Mouse (Mus musculus) adrenal gland, postnatal 25 days (tissue): ENCODE data around the gene Daxx. TPM values are rescaled to one million over a fixed set of nuclear protein-coding genes. Genes with fewer than 3 reads are reported as not detected.
"Not testable (repeated sequence)": the region's sequence is repeated elsewhere in the genome, so short reads cannot be mapped to it uniquely, and the experiment has no call there.

Source experiments
- DNase-seq: peaks from one replicate; pipeline ENCODE4 v3.0.0; 2021; ENCODE audit warnings: mixed read lengths
- long read RNA-seq: library from polyadenylated mRNA; stranded (forward); transcript quantifications from one replicate; pipeline ENCODE4 v2.0.0, GENCODE M21; 2021
- total RNA-seq: library from RNA; stranded (reverse); gene quantifications from 2 replicates; pipeline ENCODE4 v1.2.3, GENCODE M21; 2021

The Daxx gene
- total RNA-seq: 35.2 and 36.4 TPM in 2 replicates
- long read RNA-seq, transcript Daxx-201 (8 exons, 2,581 nt): major isoform, 60 of 80 reads
- long read RNA-seq, partial matches to known transcripts: 6 of 80 reads
- long read RNA-seq, other reads (novel, unspliced or antisense): 14 of 80 reads

DNA sequence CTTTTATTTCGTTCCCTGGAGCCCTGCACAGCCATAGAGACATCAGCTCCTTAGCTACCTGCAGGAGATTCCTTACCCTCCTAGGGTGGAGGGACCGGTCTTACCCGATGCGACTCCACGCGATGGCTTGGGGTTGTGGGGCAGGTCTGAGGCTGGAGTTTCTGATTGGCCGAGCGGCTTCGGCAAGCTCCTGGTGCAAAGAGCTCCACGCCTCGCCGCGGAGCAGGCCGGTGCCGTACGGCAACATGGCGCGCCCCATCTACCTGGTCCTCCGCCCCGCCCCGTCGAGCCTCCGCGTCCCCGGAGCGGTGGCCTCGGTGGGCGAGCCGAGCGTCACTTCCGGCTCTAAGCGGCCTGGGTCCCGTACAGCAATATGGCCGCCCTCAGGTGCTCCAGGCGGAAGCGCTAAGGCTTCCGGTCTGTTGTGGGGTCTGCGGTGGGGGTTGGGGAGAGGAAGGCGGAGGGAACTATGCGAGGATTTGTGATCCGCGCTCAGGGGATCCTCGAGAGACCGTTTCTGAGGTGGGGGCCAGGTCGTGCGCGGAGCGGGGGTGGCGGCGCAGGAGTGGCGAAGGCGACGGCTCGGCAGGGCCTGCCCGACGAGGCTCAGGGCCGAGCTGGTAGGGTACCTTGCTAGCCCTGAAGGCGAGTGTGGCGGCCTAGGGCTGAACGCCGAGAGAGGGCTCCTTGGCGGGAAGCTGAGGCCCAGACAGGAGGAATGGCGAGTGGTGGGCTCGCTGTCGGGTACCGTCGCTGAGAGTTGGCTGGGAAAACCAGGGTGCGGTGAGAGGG lies at the start of gene Daxx:
Gene Daxx (plus strand): TSS at position 338 of the 792 bp plus-strand sequence.
- DNase-seq: peak; percentile 100

DNA sequence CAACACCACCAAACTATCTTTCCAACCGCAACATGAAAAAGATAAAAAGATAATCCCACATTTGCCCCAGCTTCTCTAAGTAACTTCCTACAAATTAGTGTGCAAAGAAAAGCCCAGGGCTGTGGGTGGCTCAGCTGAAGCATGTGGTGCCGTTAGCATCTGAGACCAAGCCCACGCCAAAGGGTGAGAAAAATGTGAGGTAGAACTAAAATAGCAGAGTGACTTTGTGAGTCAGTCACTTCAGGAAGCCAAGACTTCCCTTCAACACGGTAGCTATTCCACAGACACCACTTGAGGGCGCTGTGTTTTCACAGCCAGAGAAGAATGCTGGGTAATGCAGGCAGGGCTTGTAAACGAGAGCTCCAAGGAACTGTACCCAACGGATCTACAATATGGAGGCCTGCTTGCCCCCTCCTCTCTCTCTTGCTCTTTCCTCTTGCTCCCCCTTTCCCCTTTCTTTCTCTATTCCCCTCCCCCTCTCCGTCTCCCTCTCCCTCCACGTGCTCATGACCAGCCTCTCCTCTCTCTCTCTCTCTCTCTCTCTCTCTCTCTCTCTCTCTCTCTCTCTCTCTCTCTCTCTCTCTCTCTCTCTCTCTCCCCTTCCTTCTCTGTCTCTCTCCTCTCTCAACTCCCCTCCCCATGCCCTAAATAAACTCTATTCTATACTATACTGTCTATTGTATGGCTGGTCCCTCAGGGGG lies 43.7 kb upstream of the Daxx start:
- peak; percentile 45 for DNase-seq

DNA sequence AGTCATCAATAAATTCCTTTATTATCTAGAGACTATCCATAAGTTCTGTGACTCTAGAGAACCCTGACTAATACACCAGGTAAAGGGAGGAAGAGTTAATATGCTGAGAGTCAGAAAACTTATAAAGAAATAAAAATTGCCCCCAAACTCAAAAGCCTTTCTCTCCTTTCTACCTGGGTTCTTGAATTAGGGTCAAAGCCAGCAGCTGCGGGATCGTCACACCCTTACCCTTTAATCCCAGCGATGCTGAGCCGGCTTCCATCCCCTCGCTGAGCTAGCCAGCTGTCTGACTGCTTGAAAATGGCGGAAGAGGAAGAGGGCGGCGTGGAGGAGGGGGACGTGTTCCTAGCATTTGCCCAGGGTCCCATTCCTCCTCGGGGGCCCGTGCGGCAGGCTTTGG lies 35.7 kb upstream of the Daxx start, which contains the start of gene Gm7029:
Gene Gm7029 (plus strand): TSS at position 301 of the 400 bp plus-strand sequence.
- not testable (repeated sequence) for DNase-seq

DNA sequence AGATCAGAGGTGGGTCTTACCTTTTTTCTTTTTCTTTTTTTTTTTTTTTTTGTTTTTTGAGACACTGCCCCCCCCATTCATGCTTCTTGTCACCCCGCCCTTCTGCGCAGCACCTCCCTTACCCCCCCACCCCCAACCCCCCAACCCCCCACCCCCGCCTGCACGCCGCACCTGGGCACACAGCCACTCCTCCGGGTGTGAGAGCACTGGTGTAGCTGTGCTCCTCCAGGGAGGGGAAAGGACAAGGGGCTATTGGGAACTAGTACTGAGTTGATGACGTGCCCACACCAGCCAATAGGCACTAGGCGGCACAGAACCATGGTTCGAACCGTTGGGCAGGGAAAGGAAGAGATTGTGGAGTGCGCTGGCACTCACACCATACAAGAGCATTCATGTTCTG lies 34.8 kb upstream of the Daxx start:
- DNase-seq: peak; percentile 8

DNA sequence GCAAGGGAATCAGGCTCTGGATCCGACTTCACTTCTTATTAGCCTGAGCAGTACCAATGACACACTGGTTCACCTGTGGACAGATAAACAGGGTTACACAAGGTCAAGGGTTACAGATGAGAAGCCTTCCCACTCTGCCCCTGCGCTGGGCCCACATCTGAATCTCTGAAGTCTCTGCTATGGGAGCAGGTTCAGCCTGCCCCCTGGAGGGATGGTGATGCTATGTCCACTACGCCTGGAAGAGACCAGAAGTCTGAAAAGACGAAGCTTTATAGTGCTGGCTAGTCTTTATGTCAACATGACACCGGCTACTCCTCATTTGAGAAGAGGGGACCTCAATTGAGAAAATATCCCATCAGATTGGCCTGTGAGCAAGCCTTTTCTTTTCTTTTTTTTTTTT lies 33.4 kb upstream of the Daxx start:
- peak; percentile 14 for DNase-seq

DNA sequence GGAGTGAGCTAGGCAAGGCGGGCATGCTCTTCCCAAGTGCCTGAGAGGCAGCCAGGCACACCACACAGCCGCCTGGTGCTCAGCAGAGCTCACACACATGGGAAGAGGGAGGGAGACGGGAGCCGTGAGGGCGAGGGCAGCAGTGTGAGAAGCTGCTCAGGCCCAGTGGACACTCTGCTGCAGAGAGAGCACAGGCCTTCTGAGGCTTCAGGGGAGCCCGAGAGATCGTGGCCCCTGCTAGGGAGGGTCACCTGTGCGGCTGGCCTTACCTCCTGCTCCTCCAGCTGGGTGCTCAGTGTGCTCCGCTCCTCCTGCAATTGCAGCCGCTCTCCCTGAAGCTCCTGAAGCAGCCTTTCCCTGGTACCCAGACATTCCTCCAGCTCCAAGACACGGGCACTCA lies 24.9 kb upstream of the Daxx start:
- not testable (repeated sequence) for DNase-seq

DNA sequence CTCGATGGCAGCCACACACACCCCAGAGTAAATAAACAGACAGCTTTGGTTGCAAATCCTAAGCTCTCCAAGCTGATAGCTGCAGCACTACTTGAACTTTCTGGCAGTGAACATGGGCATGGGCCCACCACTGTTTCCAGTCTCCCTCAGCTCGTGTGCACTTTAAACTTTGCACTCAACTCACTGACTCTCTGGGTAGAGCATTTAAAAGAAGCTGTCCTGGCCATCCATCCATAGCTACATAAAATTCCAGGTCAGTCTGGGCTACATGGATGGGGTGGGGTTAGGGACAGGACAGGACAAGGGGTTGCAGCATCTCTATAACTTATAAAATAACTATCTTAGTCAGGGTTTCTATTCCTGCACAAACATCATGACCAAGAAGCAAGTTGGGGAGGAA lies 21.4 kb upstream of the Daxx start:
- not testable (repeated sequence) for DNase-seq

DNA sequence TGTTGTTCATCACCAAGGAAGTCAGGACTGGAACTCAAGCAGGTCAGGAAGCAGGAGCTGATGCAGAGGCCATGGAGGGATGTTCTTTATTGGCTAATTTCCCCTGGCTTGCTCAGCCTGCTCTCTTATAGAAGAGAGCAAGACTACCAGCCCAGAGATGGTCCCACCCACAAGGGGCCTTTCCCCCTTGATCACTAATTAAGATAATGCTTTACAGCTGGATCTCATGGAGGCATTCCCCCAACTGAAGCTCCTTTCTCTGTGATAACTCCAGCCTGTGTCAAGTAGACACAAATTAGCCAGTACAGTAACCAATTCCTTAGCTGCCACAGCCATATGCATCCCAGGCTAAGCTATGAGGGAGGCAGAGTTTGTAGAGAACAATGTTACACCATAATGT lies 21.0 kb upstream of the Daxx start:
- DNase-seq: not testable (repeated sequence)

DNA sequence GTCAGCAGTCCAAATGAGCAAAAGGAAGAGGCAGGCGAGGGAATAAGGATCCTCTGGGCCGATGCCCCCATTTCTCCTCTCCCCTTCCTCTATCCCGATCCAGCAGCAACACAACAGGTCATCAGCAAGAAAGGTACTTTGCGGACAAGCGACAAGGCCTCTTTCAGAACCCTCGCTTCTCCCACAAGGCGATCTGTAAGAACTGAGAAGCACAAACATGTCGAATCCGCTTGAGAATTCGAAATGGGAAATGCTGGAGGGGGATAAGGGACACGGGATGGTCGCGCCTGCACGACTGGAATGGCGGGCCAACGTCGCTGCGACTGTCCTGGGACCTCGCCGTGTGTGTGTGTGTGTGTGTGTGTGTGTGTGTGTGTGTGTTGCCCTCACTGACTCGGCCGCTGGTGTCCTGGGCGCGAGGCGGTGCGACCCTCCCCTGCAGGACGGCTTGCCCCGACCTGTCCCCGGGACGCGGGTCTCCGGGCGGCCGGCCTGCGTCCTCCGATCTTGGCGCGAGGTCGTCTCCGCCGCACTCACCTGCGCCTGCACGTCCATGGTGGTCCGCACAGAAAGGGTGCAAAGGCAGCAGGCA lies 19.2 kb upstream of the Daxx start:
- not testable (repeated sequence) for DNase-seq

DNA sequence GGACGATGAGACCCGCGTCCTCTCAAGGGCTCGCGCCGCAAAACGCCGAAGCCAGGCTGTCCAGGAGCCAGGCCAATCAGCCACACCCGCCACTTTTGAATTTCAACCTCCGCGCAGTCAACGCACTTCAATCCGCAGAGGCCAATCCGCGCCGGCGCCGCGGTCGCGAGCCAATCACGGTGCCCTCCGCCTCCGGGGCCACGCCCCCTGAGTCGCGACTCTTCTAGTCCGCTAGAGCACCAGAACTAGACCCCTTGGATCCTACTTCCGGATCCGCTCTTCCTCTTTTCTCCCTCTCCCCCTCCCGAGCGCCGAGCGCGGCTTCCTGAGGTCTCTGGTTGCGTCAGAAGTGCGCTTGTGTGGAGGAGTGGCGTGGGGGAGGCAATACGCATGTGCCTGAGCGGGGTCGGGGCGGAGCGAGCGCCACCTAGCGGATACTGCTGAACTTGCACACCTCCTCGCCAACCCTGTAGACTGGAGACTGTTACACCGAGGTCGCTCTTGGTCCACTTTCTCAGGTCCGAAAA lies 18.6 kb upstream of the Daxx start, which contains the start of gene Kifc1:
Gene Kifc1 (minus strand): TSS at position 129 of the 527 bp plus-strand sequence.
- peak; percentile 97 for DNase-seq

DNA sequence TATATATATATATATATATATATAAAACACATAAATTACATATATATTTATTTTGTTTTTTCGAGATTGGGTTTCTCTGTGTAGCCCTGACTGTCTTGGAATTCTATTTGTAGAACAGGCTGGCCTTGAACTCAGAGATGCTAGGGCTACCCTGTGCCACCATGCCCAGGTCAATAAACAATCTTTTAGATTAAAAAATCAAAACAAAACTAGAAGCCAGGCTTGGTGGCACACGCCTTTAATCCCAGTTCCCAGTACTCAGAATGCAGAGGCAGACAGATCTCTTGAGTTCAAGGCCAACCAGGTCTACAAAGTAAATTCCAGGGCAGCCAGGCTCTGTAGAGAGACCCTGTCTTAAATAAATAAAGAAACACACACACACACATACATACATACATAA lies 17.9 kb upstream of the Daxx start:
- DNase-seq: no peak

DNA sequence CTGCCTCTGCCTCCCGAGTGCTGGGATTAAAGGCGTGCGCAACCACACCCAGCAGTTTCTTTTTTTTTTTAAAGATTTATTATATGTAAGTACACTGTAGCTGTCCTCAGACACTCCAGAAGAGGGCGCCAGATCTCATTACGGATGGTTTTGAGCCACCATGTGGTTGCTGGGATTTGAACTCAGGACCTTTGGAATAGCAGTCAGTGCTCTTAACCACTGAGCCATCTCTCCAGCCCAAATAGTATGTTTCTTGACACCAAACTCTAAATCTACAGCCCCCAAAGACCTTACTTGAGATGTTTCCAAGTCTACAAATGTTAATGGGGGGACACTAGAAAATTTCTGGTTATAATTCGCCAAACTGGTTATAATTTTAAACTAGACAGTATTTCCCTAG lies 17.3 kb upstream of the Daxx start:
- DNase-seq: not testable (repeated sequence)

DNA sequence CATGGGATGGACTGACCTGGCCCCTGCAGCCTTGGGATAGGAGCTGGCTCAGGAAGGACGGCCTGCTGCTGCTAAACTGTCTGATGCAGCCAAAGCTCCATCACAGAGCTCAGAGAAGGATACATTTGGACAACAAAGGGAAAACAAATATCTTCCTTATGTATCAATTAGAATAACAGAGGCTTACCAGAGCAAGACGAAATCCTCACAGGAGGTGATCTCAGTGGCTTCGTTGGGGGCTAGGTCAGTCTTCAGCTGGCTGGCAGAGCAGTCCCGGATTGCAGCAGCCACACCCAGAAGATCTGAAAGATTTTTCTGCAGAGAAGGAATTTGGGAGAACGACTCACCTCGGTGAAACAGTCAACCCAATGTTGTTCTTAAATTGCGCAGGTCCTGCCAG lies 16.8 kb upstream of the Daxx start:
- no peak for DNase-seq

DNA sequence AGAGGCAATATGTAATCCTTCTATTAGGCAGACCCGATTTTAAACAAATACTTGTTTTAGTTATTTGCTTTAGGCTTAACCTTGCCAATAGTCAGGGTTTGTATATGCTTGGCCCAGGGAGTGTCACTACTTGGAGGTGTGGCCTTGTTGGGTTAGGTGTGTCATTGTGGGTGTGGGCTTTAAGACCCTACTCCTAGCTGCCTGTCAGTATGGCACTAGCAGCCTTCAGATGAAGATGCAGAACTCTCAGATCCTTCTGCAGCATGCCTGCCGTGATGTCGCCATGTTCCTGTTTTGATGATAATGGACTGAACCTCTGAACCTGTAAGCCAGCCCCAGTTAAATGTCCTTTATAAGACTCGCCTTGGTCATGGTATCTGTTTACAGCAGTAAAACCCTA lies 16.2 kb upstream of the Daxx start:
- DNase-seq: not testable (repeated sequence)

DNA sequence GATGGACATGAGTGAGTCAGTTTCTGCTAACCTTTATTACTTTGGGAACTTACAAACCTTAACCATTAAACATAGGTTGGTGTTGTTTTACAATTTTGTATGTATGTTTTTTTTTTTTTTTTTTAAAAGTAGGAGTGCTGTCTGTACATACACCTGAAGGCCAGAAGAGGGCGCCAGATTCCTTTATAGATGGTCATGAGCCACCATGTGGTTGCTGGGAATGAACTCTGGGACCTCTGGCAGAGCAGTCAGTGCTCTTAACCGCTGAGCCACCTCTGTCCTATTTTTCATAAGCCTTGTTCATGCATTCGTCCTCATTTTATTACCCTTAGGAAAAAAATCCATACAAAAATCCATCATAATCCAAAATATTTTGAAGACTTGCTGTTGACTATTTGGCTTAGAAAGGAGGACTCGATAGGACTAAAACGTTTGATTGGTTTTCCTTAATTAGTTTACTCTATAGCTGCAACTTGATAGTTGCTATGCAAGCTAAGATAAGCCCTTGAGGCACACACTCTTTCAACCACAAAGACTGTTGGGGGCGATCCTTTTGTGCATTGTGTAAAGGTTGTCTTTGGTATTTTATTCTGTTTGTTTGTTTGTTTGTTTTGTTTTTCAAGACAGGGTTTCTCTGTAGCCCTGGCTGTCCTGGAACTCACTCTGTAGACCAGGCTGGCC lies 12.0 kb upstream of the Daxx start:
- no peak for DNase-seq

DNA sequence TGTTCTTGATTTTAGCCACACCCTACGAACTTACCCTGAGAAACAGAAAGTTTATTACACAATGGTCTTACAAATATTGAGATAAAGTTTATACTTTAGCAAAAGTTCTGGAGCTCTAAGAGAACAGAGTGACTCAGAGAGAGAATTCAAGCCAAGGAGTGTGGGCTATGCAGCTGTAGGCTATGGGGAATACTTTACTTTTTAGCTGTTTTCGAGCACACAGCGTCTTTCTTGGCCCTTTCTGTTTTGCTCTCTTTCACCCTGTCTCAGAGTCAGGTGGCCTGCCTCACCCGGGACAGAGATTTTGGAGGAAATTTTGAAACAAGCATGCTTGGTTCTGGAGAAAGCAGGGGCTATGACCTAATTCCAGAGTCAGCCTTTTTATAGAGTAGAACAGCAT lies 11.0 kb upstream of the Daxx start:
- DNase-seq: not testable (repeated sequence)

DNA sequence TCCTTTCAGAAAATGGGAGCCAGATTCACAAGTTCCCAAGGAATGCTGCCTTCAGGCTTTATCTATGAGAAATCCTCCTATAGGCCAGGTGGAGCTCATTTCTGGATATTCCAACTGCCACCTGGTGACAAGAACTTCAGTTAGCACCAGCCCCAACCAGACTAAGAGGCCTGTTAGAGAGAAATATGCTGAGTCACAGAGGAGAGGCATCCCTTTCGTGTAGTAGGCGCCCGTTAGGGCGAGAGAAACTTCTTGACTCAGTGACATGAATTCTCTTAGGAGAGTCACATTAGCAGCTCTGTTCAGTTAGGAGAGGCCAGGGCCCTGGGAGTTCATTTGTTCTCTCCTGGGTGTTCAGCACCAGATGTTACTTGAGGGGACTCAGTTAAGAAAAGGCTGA lies 9.6 kb upstream of the Daxx start:
- no peak for DNase-seq

DNA sequence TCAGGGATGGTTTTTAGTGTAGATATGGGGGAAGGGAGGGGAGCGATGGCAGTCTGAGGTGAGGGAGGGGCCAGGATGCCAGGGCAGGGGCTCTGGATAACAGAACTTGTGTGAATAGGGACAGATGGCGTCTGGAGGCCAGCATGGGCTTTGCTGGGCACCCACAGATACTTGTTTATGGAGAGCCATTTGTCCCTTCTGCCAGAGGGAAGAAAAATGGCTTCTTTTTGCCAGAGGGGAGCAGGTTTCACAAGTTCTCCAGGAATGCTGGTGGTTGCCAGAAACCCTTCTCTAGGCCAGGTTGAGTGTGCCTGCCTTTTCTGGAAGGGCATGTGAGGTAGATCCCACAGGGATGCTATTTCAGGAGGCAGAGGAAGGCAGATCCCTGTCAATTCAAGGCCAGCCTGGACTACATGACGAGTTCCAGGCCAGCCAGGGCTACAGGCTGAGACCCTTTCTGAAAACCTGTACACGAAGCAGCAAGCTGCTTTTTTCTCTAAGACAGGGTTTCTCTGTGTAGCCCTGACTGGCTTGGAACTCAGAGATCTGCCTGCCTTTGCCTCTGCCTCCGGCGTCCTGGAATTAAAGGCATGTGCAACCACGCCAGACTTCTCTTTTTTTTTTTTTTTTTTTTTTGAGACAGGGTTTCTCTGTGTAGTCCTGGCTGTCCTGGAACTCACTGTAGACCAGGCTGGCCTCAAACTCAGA lies 8.8 kb upstream of the Daxx start:
- no peak for DNase-seq

DNA sequence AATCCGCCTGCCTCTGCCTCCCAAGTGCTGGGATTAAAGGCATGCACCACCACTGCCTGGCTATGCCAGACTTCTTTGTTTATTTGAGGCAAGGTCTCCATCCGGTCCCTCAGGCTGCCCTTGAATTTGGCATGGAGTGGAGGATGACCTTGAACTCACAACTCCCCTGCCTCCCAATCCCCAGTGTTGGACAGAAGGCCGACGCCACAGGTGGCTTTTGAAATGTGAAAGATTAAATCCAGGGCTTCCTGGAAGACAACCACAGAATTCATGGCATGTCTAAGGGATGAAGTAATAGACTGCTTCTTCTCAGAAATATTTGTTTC lies 8.3 kb upstream of the Daxx start:
- DNase-seq: no peak

DNA sequence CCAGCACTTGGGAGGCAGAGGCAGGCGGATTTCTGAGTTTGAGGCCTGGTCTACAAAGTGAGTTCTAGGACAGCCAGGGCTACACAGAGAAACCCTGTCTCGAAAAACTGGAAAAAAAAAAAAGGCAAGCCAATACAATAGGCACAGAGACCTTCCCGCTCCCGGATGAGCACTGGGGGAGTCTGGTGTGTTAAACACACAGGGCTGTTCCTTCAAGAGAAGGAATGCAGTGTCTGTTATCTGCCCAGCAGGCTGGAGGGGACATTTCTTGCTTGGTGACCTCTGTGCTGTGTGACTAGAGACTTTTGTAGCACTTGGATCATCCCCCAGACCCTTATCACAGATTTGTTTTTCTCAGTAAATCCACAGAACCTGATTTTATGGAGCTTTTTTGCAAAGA lies 7.6 kb upstream of the Daxx start:
- DNase-seq: no peak

DNA sequence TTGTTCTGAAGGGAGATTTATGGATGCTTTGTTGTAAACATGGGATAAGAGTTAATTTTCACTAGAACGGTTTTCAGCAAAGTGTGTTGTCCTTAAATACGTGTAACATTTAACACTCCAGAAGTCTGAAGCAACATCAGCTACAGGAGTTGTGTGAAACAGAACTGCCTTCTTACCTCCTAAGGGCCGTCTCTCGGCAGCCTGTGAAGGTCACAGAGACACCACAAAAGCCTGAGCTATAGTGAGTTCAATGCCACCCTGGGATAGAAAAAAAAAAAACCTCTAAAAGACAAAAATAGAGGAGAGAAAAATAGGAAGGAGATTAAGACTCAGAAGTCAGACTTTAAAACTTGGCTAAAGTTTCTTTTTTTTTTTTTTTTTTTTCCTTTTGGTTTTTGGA lies 7.1 kb upstream of the Daxx start:
- DNase-seq: no peak

DNA sequence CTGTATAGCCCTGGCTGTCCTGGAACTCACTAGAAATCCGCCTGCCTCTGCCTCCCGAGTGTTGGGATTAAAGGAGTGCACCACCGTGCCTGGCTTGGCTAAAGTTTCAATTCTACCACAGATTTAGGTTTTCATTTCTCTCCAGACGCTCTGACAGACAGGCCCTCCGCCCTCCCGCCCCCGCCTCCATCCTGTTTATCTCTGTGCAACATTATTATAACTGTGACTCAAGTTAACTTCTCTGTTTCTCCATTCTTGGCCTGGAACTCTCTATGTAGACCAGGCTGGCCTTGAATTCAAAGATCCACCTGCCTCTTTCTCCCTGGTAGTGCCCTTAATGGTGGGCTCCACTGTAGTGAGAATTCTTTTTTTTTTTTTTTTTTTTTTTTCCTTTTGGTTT lies 6.7 kb upstream of the Daxx start:
- DNase-seq: no peak
